Mouse (Mus musculus): ENCODE results near the gene Vcp.

DNA sequence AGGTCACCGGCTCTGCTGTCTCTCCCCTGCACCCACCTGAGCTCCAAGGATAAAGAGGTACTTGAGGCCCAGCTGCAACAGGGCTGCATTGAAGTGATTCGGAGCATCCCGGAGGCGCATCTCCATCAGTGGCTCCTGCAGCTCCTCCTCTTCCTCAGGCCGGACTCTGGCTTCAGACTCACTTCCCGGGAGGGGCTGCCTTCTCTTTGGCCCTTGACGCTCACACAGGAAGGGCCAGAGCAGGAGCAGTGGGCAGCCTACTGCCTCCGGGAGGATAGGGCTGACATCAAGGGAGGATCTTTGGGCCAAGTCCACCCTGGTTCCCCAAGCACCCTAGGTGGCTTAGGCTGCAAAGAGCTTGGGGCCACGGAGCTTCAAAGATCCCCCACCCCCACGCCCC is 18.9 kb upstream of the Vcp start:
- TF ChIP-seq CTCF (IDR thresholded peaks at IDR 0.05; ENCODE audit: low read depth, low read length) (no peak), POLR2A (IDR thresholded peaks at IDR 0.05; ENCODE audit: borderline replicate concordance, low read depth, low read length) (no peak)
